Mouse (Mus musculus) activated CD4-positive, CD25-positive, alpha-beta regulatory T cell, adult 4 months (primary cell): ENCODE data around the gene Cfap43. TPM values are rescaled to one million over a fixed set of nuclear protein-coding genes. Genes with fewer than 3 reads are reported as not detected.

Experiments used
- ATAC-seq: one replicate; pipeline ENCODE4 v1.8.0; 2017
- polyA plus RNA-seq, 2 experiments: library from polyadenylated mRNA; unstranded; fragments of 100-300 nt; shearing (Covaris generic); gene quantifications; one replicate each; pipeline ENCODE4 v1.2.1; 2017

Cfap43 gene
- polyA plus RNA-seq: under 1 TPM; 0.28 to 0.32 TPM

- peak; percentile 76 for ATAC-seq
These were observed at the start of gene Cfap43, which contains the start of gene Itprip for GRCm38 (mm10) chr19:47919126-47919965. Gene Cfap43 (minus strand): TSS chr19:47919287. Gene Itprip (minus strand): TSS chr19:47919299.

DNA sequence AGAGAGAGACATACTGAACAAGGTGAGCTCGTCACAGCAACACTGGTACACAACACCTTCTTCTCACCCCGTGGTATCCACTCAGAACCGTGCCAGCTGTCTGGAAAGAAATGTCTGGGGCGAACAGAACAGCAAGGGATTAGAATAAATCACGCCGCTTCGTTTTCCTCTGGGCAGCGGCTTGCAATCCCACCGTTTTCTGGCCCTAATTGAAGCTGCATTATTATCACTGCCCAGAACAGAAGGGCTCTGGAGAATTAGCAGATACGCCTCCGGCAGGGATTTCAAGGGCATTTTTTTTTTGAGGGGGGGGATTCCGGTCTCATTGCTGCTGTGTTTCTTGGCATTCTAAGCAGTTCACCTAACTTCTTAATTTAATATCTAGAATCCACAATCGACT is 39.1 kb upstream of the Cfap43 start:
- ATAC-seq: no peak

GRCm38 (mm10) chr19:47953169-47953568 is 34.1 kb upstream of the Cfap43 start:
- ATAC-seq: no peak

DNA sequence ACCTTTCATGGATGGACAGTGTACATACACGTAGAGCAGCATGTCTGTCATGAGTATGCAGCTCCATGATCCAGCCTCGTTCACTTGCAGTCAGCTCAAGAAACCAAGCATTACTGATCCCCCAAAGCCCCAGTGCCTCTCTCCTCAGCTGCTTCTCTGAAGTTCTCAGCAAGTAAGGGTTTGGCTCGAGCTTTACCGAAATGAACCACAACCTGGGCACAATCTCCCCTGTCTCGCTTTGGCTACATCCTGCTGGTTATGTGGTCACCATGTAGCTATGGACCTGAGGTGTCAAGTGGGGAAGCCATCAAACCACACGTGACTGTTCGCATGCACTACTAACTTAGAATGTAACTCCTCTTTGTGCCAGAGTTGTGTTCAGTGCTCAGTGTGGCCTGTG is 31.9 kb upstream of the Cfap43 start:
- no peak for ATAC-seq

- ATAC-seq: no peak
These were observed 27.9 kb upstream of the Cfap43 start for GRCm38 (mm10) chr19:47946821-47947465.

DNA sequence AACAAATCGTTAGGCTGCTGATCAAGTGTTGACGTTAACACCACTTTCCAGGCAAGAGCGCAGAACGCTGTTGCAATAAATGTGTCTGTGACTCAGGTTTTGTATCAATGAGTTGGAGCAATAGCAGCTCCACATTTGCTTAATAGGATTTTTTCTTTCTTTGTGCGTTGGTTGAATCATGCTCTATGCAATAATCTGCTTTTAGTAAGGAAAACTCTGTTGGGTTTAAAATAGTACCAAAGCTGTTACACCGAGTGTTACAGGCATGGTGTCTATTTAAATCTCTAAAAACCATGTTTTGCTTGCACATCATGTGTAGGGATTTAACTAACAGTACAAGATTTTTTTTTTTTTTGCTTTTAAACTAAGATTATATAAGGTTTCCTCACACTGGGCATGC is 20.3 kb upstream of the Cfap43 start:
- no peak for ATAC-seq

- ATAC-seq: peak; percentile 91
These were observed 18.6 kb upstream of the Cfap43 start, which contains the start of gene Cfap58 for GRCm38 (mm10) chr19:47937443-47938406. Gene Cfap58 (plus strand): TSS chr19:47937675.

DNA sequence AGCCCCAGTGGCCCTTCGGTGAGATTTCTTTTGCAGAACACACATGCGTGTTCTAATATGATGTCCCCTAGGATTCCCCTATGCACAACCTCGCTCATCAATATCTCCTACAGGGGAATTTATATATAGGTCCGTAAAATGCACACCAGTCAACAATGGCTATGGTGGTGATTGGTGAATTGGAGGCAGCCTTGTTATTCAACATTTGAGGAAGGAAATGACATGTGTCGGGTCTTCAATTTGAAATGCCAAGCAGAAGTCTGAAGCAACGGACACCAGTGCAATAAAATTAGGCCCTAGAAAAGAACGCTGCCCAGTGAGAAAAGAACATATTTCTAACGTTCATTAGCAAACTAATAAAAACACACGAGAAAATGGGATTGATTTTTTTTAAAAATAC is 17.9 kb upstream of the Cfap43 start:
- ATAC-seq: no peak

DNA sequence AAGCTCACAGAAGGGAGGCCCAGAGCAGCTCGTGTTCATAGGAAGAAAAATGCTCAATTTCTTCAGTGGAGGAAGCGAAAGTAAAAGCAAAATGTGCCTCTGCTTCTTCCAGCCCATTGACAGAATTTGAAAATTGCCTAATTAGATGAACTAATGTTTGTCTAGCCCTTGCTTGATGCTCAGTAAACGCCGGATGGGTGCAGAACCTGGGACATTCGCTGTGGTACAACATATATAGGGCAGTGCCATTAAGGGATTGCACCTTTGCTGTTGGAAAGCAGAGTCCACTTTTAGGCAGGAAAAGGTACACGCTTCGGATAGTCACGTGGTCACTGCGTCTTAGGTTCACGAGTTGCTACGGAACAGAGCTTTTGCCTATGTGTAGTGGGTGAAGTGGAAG is 17.4 kb upstream of the Cfap43 start:
- ATAC-seq: no peak

GRCm38 (mm10) chr19:47935530-47935929 is 16.4 kb upstream of the Cfap43 start:
- ATAC-seq: no peak

- ATAC-seq: no peak
These were observed 15.7 kb upstream of the Cfap43 start for GRCm38 (mm10) chr19:47934636-47935238.

- no peak for ATAC-seq
These were observed 15.1 kb upstream of the Cfap43 start for GRCm38 (mm10) chr19:47934146-47934545.

- peak; percentile 89 for ATAC-seq
These were observed 13.0 kb upstream of the Cfap43 start for GRCm38 (mm10) chr19:47931982-47932638.

GRCm38 (mm10) chr19:47929043-47929442 is 10.0 kb upstream of the Cfap43 start:
- no peak for ATAC-seq

DNA sequence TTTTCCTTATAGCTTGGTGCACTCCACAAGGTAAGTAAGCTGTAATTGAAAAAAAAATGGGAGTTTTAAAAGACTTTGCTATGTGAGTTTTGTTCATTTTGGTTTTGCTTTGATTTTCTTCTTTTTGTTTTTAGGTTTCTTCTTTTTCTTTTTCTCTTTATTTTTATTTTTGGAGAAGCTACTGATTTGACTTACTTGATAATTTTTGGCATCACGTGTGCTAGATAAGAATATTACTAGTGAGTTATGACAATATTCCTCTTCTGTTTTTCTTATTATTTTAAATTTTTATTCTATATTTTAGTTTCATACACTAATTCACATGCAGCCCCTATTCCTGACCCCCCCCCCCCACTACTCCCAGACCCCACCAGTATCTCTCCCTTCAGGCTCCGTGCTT is 7.9 kb upstream of the Cfap43 start:
- ATAC-seq: no peak

- ATAC-seq: no peak
These were observed 6.7 kb upstream of the Cfap43 start for GRCm38 (mm10) chr19:47925819-47926218.

GRCm38 (mm10) chr19:47919966-47920375 is 884 bp upstream of the Cfap43 start:
- ATAC-seq: no peak

- peak; percentile 40 for ATAC-seq
These were observed 509 bp downstream of the Cfap43 start for GRCm38 (mm10) chr19:47918455-47919101.

DNA sequence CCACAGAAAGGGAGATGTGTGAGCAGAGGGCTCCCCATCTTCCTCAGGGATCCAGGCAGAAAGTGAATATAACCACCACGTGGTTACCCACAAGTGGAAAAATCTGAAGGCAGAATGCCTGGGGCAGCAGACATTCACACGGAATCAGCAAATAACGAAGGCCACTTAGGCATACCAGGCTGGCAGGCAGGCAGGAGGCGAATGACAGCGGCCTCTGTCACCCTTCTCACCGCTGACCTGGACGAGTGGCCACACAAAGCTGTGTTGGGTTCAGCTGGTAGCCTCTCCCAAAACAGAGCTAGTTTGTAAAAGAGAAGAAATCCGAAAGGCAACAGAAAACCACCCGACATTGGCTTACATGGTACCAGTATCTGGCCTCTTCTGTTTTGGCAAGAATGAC is 1.1 kb downstream of the Cfap43 start:
- ATAC-seq: no peak

GRCm38 (mm10) chr19:47917396-47917795 is 1.7 kb downstream of the Cfap43 start:
- no peak for ATAC-seq

- ATAC-seq: peak; percentile 24
These were observed 3.8 kb downstream of the Cfap43 start for GRCm38 (mm10) chr19:47915251-47915650.
